Mouse (Mus musculus) megakaryocyte, embryonic 14.5 days (primary cell): ENCODE results near the gene Cacng7.

Experiments used
- FLI1 ChIP-seq: IDR thresholded peaks from 2 replicates; pipeline ENCODE4 v1.6.1; 2012; ENCODE audit warnings: low read length, inconsistent platforms, mixed read lengths
- GATA1 ChIP-seq: IDR thresholded peaks from 3 replicates; pipeline ENCODE4 v1.6.1; 2012; ENCODE audit warnings: mixed read lengths, low read length, inconsistent platforms, borderline replicate concordance

DNA sequence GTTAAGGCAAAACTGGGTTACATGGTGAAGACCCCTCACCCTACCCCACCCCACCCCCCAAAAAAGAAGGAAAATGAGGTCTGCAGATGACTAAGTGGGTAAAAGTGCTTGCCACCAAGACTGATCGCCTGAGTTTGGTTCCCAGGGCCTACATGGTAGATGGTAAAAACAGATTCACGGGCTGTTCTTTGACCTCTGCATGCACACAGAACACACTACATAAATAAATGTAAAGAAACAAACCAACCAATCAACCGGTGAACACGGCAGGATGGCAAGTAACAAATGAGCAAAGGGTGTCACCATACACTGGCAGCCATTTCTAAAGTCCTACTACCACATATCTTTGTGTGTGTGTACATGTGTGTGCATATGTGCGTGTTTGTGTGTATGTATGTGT lies 15.6 kb downstream of the Cacng7 start:
- no peak for TF ChIP-seq GATA1
- no peak for TF ChIP-seq FLI1
